Comparison of ENCODE assay signal across 7 mouse cellular contexts in genomic region chr16:43574006-43574764, GRCm38 (mm10).
A peak's percentile ranks its signal among the peaks of the same experiment; 100 is the strongest.
DNase-seq lines count a peak whose midpoint lies in the region; ATAC-seq lines count a peak whose summit lies in the region.

No protein-coding gene starts in this region.

- no peak overlapping the region for H3K9ac ChIP-seq in intestine, embryonic 16.5 days (ENCODE audit: low read depth, low read length)
- H3K9ac ChIP-seq in midbrain, embryonic 11.5 days (ENCODE audit: low read length) = no peak overlapping the region

- no peaks in the 10 kb centered on the region; the same call in 1 of the 2 replicates for H3K27me3 ChIP-seq in embryonic facial prominence, embryonic 10.5 days (replicated peaks; ENCODE audit: low read depth, poor library complexity, severe bottlenecking)
- H3K27me3 ChIP-seq in intestine, embryonic 16.5 days (replicated peaks; ENCODE audit: control insufficient read depth, insufficient read depth, low read length) = no peaks in the 10 kb centered on the region
- H3K27me3 ChIP-seq in midbrain, embryonic 11.5 days (ENCODE audit: control insufficient read depth, insufficient read depth, low read length) = no peaks in the 10 kb centered on the region

- DNase-seq in adrenal gland, postnatal 10 days = peak; percentile 96
- DNase-seq in embryonic facial prominence, embryonic 10.5 days (ENCODE audit: low spot score) = peak; percentile 84
- DNase-seq in gonadal fat pad, adult 2 months (ENCODE audit: low read depth) = peak; percentile 26
- DNase-seq in left cerebral cortex, postnatal 25 days (ENCODE audit: low spot score in 2 of 2) = peak; percentile 86 to 92
- DNase-seq in midbrain, embryonic 11.5 days (ENCODE audit: low spot score, missing footprints) = peak; percentile 96
- DNase-seq in skeletal muscle tissue, adult 2 months (ENCODE audit: low read depth, low spot score) = peak; percentile 95

- H3K4me1 ChIP-seq in embryonic facial prominence, embryonic 10.5 days = peaks cover 51% of the 10 kb centered on the region
- H3K4me1 ChIP-seq in intestine, embryonic 16.5 days (ENCODE audit: control insufficient read depth, insufficient read depth, low read length) = peaks cover 17% of the 10 kb centered on the region
- peaks cover 37% of the 10 kb centered on the region for H3K4me1 ChIP-seq in midbrain, embryonic 11.5 days (ENCODE audit: control insufficient read depth, insufficient read depth, low read length)

- intact Hi-C loops in left cerebral cortex, postnatal 25 days (cut with DNase I) = loop anchor here (2.0 to 10.0 kb wide), 3 partner anchors 33 to 739 kb away; no protein-coding TSS in a partner anchor

- H3K4me3 ChIP-seq in embryonic facial prominence, embryonic 10.5 days = no peak overlapping the region
- H3K4me3 ChIP-seq in intestine, embryonic 16.5 days (ENCODE audit: low read length) = no peak overlapping the region
- H3K4me3 ChIP-seq in midbrain, embryonic 11.5 days (ENCODE audit: low read depth, low read length) = no peak overlapping the region

- H3K27ac ChIP-seq in embryonic facial prominence, embryonic 10.5 days (replicated peaks) = peak overlapping the region; percentile 81
- peak overlapping the region; percentile 34 for H3K27ac ChIP-seq in intestine, embryonic 16.5 days (ENCODE audit: low read length)
- H3K27ac ChIP-seq in midbrain, embryonic 11.5 days (ENCODE audit: low read depth, low read length) = peak overlapping the region; percentile 17; the same call in 1 of the 2 replicates

- H3K9me3 ChIP-seq in embryonic facial prominence, embryonic 10.5 days = no peaks in the 10 kb centered on the region
- H3K9me3 ChIP-seq in intestine, embryonic 16.5 days (ENCODE audit: control insufficient read depth, low read length) = no peaks in the 10 kb centered on the region
- H3K9me3 ChIP-seq in midbrain, embryonic 11.5 days (ENCODE audit: control insufficient read depth, low read length) = no peaks in the 10 kb centered on the region

- 54% methylated on average over 7 of the region's 7 CpGs for WGBS in embryonic facial prominence, embryonic 10.5 days
- 49% methylated on average over 7 of the region's 7 CpGs for WGBS in intestine, embryonic 16.5 days
- 57% methylated on average over 7 of the region's 7 CpGs for WGBS in midbrain, embryonic 11.5 days

- H3K36me3 ChIP-seq in embryonic facial prominence, embryonic 10.5 days (replicated peaks) = no peaks in the 10 kb centered on the region
- no peaks in the 10 kb centered on the region for H3K36me3 ChIP-seq in intestine, embryonic 16.5 days (ENCODE audit: control insufficient read depth, insufficient read depth, low read length)
- H3K36me3 ChIP-seq in midbrain, embryonic 11.5 days (ENCODE audit: control insufficient read depth, insufficient read depth, low read length) = peaks cover 2% of the 10 kb centered on the region; the same call in 1 of the 2 replicates

- ATAC-seq in intestine, embryonic 16.5 days = peak; percentile 76
- peak; percentile 47 for ATAC-seq in midbrain, embryonic 11.5 days (ENCODE audit: low FRiP score)

- no peak overlapping the region for H3K4me2 ChIP-seq in intestine, embryonic 16.5 days (ENCODE audit: low read depth, low read length)
- H3K4me2 ChIP-seq in midbrain, embryonic 11.5 days = no peak overlapping the region

Comparison
In these comparisons a context has a peak if more than half of its experiments do, and no peak if none do; other contexts are left out.
1. DNase-seq: peak in every context shown above with its lines; median percentile 96 in adrenal gland, postnatal 10 days; 96 in midbrain, embryonic 11.5 days; 95 in skeletal muscle tissue, adult 2 months; 89 in left cerebral cortex, postnatal 25 days; 84 in embryonic facial prominence, embryonic 10.5 days; 26 in gonadal fat pad, adult 2 months.
2. H3K27ac ChIP-seq: peak in every context shown above with its lines; median percentile 81 in embryonic facial prominence, embryonic 10.5 days; 34 in intestine, embryonic 16.5 days; 17 in midbrain, embryonic 11.5 days.